Mouse (Mus musculus) erythroblast, embryonic 14.5 days (primary cell): ENCODE measurements around the gene Hps1. TPM values are rescaled to one million over a fixed set of nuclear protein-coding genes. Genes with fewer than 3 reads are reported as not detected.

Experiments used
- H3K27me3 ChIP-seq: 2 replicates; pipeline ENCODE4 v1.6.1; 2012; ENCODE audit warnings: inconsistent platforms; ENCODE audit not compliant: control insufficient read depth
- H3K36me3 ChIP-seq: 2 replicates; pipeline ENCODE4 v1.6.1; 2012; ENCODE audit warnings: mild to moderate bottlenecking, inconsistent platforms; ENCODE audit not compliant: control insufficient read depth
- H3K4me1 ChIP-seq: 2 replicates; pipeline ENCODE4 v1.6.1; 2012; ENCODE audit warnings: inconsistent platforms; ENCODE audit not compliant: control insufficient read depth
- H3K4me3 ChIP-seq: replicated peaks from 2 replicates; pipeline ENCODE3; 2012; ENCODE audit warnings: moderate library complexity, mild to moderate bottlenecking, inconsistent platforms
- H3K9me3 ChIP-seq: 2 replicates; pipeline ENCODE4 v1.6.1; 2012; ENCODE audit warnings: low read length, inconsistent platforms, mixed read lengths; ENCODE audit not compliant: control insufficient read depth
- GATA1 ChIP-seq: IDR thresholded peaks from 2 replicates; pipeline ENCODE4 v1.6.1; 2012; ENCODE audit warnings: low read length, inconsistent platforms, mixed read lengths
- TAL1 ChIP-seq: IDR thresholded peaks from 3 replicates; pipeline ENCODE4 v1.6.1; 2012; ENCODE audit warnings: low read length, inconsistent platforms, mixed read lengths
- polyA plus RNA-seq: library from polyadenylated mRNA; stranded (reverse); fragments of >175 nt; gene quantifications from 2 replicates; pipeline ENCODE4 v1.2.3, GENCODE M21; 2012

Gene Hps1
- polyA plus RNA-seq, 1 experiment: 3.2 TPM

DNA sequence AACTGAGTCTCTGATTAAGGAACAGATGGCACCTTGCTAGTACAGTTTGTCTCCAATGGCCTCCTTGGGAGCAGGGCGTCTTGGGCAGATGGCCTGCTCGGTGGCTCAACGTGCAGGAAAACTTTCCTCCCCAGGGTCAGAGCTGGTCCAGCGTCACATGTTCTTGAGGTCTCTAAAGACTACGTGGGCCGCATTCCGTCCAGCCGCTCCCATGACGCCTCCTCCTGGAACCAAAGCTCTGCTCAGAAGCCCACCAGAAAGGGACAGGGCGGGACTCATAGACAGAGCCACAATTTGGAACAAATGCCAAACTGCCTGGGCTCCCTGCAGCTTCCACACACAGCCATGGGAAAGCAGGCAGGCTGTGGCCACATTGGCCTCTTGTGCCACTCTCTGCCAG, 53.0 kb downstream of the Hps1 start:
- Histone ChIP-seq H3K9me3 (no peaks in the 10 kb centered on the region), H3K27me3 (no peaks in the 10 kb centered on the region), H3K36me3 (no peaks in the 10 kb centered on the region), H3K4me3 (no peak overlapping the region), H3K4me1 (no peaks in the 10 kb centered on the region)
- TF ChIP-seq TAL1 (no peak), GATA1 (no peak)

DNA sequence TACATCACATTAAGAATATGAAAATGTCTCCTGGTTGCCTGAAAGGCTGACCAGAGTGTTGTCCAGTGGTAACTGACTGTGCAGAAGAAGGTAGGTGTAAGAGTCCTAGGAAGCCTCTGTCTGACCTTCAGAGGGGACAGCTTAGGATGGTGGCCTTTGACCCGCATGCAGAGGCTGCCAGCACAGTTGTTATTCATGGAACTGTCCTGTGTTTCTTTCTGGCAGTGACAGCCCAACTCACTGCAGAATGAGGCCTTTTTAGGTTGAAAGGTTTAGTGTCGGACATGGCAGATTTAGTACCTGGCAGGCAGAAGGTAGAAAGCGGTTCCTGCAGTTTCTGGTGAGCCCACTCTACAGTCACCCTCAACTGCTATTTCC, 53.8 kb downstream of the Hps1 start:
- H3K36me3 ChIP-seq: no peaks in the 10 kb centered on the region
- TF ChIP-seq TAL1 (no peak), GATA1 (no peak)
- H3K9me3 ChIP-seq: no peaks in the 10 kb centered on the region
- H3K27me3 ChIP-seq: no peaks in the 10 kb centered on the region
- no peak overlapping the region for H3K4me3 ChIP-seq
- H3K4me1 ChIP-seq: no peaks in the 10 kb centered on the region

DNA sequence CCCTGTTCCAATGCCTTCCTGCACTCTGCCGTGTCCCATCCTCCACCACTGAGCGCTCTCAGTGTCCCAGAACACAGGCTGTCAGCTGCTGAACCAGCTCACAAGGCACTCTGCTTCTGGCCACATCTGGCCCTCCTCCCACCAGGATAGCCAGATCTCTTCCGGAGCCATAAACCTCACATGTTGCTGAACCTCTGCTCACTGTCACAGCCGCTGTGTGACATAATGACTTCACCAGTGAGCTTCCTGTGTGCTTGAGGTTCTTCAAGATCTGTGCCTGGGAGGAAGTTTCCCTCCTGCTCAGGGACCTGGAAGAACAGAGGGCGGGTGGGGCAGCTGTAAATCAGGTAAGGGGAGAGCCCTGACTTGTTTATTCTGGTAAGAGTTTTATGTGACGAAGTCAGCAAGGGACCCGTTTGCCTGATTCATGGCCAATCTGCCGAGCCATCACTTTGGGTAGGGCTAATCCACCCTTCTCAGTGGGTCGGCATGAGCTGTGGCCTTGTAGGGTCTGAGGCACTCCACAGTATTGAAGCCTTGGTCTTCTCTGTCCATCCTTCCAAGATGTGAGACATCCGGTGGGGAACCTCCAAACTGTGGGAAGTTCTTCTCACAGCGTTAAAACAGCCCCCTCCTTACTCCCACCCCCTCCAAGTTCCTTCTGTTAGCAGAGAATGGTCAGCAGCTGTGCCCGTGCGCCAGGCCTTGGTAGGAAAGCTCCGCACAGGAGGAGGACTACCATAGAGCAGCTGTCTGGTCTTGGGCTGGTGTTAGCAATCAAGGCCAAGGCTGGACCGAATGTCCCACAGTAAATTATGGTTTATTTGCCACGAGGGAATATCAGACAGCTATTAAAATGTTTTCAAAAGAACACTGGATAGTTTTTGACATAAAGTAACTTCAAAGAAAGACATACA, 54.5 kb downstream of the Hps1 start:
- no peaks in the 10 kb centered on the region for H3K27me3 ChIP-seq
- H3K4me1 ChIP-seq: no peaks in the 10 kb centered on the region
- H3K36me3 ChIP-seq: no peaks in the 10 kb centered on the region
- H3K4me3 ChIP-seq: no peak overlapping the region
- no peaks in the 10 kb centered on the region for H3K9me3 ChIP-seq
- TF ChIP-seq TAL1: no peak
- TF ChIP-seq GATA1: no peak

DNA sequence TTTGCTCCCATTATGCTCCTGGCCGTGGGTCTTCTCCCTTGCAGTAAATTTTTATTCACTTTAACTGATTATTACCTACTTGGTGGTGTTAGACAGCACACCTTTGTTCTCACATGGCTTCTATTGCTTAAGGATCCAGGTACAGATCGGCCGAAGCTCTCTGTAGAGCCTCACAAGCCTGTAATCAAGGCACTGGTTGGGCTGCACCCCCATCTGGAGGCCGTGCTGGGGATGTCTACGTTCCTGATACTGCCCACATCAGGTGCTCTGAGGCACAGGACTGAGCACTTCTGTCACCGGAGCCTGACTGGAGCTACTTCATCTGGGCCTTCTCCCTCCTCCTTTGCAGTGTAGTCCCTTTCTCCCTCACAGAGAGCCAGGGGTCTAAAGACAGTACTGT, 56.5 kb downstream of the Hps1 start:
- Histone ChIP-seq H3K27me3 (no peaks in the 10 kb centered on the region), H3K4me1 (no peaks in the 10 kb centered on the region), H3K36me3 (no peaks in the 10 kb centered on the region), H3K4me3 (no peak overlapping the region), H3K9me3 (no peaks in the 10 kb centered on the region)
- TF ChIP-seq GATA1 (no peak), TAL1 (no peak)

DNA sequence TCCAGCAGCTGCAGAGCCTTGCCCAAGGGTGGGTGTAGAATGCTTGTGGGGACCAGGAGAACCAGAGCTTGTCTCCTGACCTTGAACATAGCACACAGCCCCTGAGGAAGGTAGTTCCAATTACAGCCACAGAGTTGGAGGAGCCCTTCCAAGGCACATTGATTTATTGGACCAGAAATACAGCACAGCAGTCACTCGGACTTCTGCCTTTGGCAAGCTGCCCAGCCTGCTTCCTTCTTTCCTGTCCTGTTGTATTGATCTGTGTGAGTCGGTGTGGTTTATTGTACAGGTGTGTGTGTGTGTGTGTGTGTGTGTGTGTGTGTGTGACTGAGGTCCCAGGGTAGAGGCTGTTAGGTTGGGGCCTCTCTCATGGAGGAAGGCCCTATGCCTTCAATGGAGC, 57.3 kb downstream of the Hps1 start:
- H3K27me3 ChIP-seq: no peaks in the 10 kb centered on the region
- TF ChIP-seq TAL1 (no peak), GATA1 (no peak)
- no peaks in the 10 kb centered on the region for H3K4me1 ChIP-seq
- H3K4me3 ChIP-seq: no peak overlapping the region
- no peaks in the 10 kb centered on the region for H3K36me3 ChIP-seq
- H3K9me3 ChIP-seq: no peaks in the 10 kb centered on the region

DNA sequence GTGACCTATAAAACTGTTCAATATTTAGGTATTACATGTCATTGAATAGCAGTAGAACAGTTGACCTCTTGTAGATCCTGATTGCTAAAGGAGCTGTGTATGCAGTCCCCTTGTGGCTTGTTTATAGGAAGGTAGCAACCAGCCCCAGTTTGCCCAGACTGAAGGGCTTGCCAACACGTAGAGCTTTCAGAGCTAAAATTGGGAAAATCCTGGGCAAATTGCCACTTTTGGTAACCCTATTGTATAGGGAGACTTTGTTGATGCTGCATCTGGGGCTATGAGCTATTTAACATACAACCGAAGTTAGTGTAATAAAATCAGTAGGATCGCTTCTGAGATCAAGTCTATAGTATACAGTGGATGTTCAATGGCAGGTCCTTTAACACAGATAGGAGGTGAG, 61.7 kb downstream of the Hps1 start:
- H3K4me1 ChIP-seq: no peaks in the 10 kb centered on the region
- no peaks in the 10 kb centered on the region for H3K9me3 ChIP-seq
- TF ChIP-seq TAL1 (no peak), GATA1 (no peak)
- H3K27me3 ChIP-seq: no peaks in the 10 kb centered on the region
- H3K36me3 ChIP-seq: no peaks in the 10 kb centered on the region
- no peak overlapping the region for H3K4me3 ChIP-seq

DNA sequence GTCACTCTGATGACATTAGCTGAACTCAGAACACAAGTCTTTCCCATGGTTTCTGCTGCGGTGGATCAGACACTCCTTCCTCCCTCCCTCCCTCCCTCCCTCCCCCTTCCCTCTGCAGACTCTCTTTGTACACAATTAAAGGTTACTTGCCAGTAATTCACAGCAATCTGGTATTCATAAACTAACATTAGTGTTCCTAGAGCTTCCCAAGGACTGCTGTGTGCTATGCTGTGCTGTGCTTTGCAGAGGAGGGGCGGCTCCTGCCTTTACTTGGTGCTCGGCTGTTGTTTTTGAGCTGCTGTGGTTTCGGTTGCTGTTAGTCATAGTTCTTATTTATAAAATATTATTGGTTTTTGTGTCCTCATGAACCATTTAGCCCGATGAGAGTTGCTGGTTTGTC, 62.1 kb downstream of the Hps1 start:
- Histone ChIP-seq H3K9me3 (no peaks in the 10 kb centered on the region), H3K4me1 (no peaks in the 10 kb centered on the region), H3K4me3 (no peak overlapping the region), H3K36me3 (no peaks in the 10 kb centered on the region), H3K27me3 (no peaks in the 10 kb centered on the region)
- no peak for TF ChIP-seq TAL1
- TF ChIP-seq GATA1: no peak

DNA sequence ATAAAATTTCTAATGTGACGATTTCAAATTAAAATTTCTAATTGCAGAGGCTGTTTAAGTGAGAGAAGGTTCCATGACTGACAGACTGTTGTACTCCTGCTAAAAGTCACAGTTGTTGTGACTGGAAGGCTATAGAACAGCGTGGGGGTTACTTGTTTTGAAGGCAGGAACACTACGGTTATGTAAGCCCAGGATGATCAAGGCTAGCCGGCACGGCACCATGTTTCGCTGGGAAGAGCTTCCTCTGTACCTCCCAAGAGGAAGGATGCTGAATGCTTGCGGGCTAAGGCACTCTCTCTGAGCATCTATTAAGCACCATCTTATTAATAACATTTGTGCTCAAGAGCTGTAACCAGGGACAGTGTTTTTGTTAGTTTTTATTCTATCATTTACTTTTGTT, 63.3 kb downstream of the Hps1 start:
- Histone ChIP-seq H3K36me3 (no peaks in the 10 kb centered on the region), H3K27me3 (no peaks in the 10 kb centered on the region), H3K4me1 (no peaks in the 10 kb centered on the region), H3K4me3 (no peak overlapping the region), H3K9me3 (no peaks in the 10 kb centered on the region)
- TF ChIP-seq TAL1 (no peak), GATA1 (no peak)

DNA sequence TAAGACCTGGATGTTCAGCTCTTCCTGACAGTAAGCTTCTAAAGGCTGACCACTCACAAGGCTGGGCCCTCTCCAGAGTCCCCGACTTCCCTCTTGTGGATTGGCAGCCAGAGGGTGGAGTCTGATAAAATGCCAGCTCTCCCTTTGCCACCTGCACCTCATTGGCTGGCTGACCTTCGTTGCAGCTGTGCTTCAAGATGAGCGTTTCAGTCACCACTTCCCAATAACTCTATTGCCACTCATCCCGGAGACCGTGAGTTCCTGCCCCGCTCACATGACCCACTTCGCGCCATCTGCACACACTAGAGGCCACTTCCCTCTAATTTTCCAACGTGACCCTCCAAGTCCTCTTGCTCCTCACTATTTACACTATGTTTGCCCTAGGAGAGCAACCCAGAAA, 66.0 kb downstream of the Hps1 start:
- Histone ChIP-seq H3K4me3 (no peak overlapping the region), H3K9me3 (no peaks in the 10 kb centered on the region), H3K27me3 (no peaks in the 10 kb centered on the region), H3K36me3 (no peaks in the 10 kb centered on the region), H3K4me1 (no peaks in the 10 kb centered on the region)
- TF ChIP-seq GATA1: no peak
- no peak for TF ChIP-seq TAL1

Other genes starting within 250 kb of the Hps1 start
- not detected in 2 replicates for gene Loxl4, start 167.2 kb downstream of the Hps1 start, polyA plus RNA-seq
- 0.07 and 0.14 TPM in 2 replicates for gene Pyroxd2, start 27.2 kb downstream of the Hps1 start, polyA plus RNA-seq